Mouse (Mus musculus) ES-CJ7 (cell line): ENCODE data around the gene Mrps7.
"Not testable (repeated sequence)": the region's sequence is repeated elsewhere in the genome, so short reads cannot be mapped to it uniquely, and the experiment has no call there.

ENCODE experiments used
- DNase-seq: peaks from one replicate; pipeline ENCODE4 v3.0.0; 2011; ENCODE audit warnings: low read depth, low spot score

The Mrps7 gene

DNA sequence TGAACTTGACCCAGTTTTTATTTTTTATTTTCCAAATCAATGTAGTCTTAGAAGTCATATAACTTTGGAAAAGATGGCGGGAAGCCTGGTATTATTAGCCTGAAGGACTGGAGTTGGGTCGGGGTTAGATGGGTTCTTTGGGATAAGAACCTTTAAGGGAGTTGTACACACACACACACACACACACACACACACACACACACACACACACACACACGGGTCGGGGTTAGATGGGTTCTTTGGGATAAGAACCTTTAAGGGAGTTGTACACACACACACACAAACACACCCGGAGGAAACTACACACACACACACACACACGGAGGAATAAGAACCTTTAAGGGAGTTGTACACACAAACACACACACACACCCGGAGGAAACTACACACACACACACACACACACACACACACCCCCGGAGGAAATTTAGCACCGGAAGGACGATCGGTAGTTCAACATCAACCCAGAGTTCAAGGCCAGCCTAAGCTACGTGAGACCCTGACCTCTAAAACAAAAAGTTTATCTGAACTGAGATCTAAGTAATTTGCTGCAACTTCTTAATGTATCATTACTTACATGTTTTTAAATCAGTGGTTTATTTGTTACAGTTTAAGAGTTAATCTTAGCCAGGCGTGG is 24.9 kb downstream of the Mrps7 start:
- DNase-seq: no peak

DNA sequence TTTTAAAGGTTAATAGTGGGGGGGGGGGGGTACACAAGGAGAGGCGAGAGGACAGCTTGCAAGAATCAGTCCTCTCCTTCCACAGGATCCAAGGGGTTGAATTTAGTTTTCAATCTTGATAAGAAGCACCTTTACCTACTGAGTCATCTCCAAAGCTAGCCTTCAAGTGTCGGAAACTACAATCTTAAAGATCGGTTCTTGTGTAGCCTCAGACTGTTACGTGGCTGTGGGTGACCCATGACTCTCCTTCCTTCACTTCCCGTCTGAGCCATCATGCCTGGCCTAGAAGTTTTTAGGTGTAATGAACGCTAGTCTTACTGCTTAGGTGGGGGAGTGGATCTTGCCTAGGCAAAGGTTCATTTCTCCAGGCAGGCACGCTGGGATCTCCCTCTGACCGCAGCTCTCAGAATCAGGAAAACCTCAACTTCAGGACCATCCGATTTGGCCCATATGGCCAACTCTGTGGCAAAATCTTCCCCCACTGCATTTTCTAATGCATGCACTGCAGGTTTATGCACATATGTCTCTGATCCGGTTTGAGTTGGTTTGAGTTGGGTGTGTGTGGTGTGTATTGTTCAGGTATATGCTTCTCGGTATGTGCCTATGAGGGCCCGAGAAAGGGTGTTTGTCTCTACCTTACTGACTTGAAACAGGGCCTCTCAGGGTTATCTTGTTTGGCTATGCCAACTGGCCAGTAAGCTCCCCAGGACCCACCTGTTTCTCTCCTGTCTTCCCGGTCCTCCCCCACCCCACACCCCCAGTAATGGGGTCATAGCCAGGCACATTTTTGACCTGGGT is 26.2 kb downstream of the Mrps7 start:
- DNase-seq: no peak

DNA sequence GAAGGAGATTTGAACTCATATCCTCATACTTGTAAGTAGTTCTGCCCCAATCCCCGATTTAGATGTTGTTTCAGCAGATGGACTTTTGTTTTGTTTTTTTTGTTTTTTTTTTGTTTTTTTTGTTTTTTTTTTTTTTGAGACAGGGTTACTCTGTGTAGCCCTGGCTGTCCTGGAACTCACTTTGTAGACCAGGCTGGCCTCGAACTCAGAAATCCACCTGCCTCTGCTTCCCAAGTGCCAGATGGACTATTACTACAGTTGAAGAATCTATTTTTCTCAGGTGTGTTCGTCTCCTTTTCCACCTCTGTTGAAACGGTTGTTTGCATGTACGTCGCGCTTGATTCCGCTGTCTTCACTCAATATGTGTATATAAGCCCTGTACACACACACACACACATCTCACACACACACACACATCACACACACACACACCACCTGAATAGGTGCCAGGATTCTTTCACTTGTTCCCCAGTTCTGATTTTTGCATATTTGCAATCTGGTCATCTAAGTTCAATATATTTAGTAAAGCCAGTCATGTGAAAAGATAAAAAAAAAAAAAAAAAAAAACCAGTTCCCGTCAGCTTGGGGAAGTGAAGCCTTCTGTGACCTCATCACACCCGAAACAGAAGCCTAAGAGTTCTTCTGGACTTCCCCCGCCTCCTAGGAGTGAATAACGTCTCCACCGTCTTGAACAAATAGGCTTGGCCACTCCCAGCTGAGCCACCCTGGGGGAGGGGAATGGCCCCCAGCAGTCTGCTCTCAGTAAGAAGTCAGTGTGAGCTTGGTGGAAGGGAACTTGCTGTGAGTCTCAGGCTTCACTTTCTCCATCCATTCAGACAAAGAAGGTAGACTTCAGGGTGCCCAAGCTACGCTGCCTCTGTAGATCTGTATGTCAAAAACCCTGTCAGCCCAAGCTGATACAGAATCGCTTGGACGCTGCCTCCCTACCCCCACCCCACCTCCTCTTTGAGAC is 27.1 kb downstream of the Mrps7 start:
- peak; percentile 85 for DNase-seq

DNA sequence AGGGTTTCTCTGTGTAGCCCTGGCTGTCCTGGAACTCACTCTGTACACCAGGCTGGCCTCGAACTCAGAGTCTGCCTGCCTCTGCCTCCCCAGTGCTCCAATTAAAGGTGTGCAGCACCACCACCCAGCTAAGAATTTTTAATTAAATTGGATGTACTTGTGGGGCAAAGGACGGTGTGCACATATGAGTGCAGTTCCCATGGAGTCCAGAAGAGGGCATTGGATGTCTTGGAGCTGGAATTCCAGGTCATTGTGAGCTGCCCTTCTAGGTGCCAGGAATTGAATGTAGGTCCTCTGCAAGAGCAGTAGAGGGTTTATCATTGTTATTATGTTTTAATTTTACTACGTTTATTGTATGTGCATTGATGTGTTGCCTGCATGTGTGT is 27.8 kb downstream of the Mrps7 start:
- peak; percentile 93 for DNase-seq

DNA sequence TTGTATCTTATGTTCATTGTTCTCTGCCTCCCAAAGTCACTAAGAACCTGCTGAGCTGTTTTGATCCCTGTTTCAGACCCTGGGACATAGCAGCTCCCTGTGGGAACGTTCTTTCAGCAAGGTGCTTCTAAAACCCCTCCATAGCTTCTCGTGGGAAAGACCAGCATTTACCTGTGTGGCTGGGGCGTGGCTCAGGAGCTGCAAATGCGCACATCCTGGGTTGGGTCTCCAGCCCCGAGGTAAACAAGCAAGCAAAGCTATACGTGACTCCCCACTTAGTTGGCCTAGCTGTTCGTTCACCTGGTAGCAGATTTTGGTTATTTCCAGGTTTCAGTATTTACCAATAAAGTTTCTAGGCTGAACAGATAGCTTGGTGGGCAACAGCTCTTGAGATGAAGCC is 28.5 kb downstream of the Mrps7 start:
- DNase-seq: no peak

DNA sequence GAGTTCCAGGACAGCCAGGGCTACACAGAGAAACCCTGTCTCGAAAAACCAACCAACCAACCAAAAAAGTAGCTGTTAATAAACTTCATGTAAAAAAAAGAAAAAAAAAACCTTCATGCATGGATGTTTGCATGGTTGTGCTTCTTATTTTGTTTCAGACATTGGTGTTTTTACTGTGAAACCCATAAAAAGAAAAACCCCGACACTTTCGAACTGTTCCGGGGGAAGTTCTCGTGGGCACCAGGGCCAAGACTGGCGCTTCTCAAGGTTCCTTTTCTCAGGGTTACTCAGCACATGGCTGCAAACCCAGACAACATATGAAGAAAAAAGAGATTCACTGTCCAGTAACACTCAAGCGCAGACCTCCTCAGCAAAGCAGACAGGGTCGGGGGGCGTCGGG is 29.1 kb downstream of the Mrps7 start:
- no peak for DNase-seq

DNA sequence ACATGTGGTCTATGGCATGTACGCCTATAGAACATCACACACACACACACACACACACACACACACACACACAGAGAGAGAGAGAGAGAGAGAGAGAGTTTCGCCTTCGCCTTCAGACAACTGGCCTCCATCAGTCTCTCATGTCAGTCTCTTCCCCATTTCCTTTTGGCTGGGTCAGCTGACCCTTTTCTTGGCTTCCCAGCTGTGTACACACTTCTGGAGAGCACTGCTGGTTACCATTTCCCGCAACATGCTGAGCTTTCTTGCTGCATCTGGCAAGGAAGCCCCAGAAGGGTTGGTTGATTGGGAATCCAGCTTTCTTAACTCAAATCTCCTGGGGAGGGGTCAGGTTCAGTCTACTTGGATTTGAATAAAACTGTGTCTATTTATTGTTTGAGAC is 30.4 kb downstream of the Mrps7 start:
- DNase-seq: no peak

DNA sequence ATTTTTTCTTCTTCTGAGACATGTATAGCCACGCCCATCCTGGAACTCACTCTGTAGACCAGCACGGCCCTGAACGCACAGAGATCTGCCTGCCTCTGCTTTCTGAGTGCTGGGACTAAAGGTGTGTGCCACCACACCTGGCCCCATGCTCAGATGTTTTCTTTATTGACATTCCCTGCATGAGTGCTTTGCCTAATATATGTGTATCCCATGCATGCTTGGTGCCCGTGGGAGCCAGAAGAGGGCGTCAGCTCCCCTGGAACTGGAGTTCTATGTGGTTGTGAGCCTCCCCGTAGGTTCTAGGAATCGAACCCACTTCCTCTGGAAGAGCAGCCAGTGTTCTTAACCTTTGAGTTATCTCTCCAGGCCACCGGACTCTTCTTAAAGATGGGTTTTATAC is 31.3 kb downstream of the Mrps7 start:
- no peak for DNase-seq

DNA sequence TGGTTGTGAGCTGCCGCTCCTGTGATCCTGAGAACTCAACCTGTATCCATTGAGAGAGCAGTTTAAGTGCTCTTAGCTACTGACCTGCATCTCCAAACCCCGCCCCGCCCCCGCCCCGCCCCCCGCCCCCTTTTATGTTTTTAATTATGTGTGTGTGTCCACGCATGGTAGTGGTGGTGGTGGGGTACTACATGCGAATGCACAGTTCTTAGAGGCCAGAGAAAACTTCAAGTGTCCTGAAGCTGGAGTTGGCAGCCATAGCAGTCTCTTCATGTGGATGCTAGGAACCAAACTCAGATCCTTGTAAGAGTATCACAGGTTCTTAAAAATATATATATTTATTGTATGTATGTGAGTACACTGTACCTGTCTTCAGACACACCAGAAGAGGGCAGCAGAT is 31.8 kb downstream of the Mrps7 start:
- no peak for DNase-seq

DNA sequence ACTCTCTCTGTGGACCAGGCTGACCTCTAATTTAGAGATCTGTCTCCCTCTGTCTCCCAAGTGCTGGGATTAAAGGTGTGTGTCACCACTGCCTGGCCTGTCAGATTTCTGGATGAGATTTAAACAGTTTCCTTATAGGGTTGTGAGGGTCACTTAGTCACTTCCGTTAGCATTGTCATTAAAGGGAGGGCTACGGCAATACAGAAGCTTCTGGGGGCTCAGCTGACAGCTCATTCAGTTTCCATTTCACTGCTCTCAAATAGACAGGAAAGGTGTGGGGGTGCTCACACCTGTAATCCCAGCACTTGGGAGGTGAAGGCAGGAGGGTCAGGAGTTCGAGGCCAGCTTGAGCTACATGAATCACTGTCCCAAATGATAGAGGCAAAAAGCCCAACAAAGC is 33.2 kb downstream of the Mrps7 start:
- no peak for DNase-seq

DNA sequence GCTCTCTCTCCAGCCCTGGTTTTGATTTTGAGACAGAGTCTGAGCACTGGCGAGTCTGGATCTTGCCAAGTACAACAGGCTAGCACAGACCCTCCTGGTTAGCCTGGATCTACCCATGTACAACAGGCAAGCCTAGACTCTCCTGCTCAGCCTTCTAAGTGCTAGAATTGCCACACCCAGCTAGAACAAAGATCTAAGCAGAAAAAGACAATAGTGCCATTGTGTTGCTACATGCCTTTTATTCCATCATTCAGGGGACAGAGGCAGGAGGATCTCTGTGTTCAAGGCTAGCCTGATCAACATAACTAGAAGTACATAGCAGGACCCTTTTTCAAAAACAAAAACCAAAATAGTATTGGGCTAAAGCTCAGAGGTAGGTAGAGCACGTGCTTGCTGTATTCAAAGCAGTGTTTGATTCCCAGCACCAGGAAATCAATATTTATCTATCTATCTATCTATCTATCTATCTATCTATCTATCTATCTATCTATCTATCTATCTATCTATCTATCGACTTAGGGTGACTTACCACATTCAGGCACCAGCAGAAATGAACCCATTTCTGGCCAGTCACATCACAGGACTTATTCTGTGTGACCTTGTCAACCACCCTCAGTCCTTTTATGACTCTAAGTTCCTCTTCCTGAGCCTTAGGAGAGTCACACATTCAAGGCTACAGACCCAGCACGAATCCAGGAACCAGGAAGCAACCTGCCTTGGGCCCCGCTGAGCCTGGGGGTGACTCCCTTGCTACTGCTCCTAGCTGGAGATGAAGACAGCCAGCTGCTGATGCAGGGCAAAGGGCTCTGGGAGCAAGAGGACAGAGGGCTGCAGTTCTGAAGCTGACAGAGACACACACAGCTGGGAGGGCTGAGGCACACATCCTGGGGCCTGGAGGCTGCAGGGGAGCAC is 35.0 kb downstream of the Mrps7 start:
- peak; percentile 88 for DNase-seq

DNA sequence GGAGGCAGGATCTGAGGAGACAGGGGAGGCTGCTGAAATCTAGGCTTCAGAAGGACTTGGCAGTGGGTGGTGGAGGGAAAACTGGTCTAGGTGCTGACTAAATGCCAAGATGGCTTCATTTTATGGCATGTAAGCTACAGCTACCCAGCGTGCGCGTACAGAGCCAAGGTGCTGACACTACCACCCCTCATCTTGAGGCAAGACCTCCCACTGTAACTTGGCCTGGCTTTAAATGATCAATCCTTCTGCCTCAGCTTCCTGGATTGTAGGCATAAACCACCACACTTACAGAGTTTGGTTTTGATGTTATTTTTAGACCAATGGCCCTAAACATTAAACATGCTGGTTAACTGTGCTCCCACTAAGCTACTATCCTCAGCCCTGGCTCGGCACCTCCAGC is 35.8 kb downstream of the Mrps7 start:
- DNase-seq: no peak

DNA sequence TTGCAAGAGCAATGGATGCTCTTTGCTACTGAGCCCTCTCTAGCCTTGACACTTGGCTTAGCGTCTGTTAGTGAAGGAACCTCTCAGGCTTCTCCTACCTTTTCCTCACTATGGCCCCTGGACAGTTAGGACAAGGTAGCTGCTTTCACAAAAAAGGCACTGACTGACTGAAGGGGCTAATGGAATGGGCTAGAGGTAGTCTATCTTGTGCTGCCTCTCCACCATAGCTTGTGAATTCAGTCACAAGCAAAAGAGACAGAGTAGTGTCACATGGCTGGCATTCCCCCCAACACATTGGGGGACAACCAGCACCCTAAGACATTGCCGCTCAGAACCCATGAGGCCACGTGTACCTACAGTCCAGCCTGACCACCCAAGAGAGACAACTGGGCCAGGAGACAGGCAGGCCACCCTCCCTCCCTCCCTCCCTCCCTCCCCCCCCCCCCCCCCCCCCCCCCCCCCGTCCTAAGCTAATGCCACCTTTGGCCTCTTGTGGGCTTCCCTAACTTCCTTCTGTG is 36.6 kb downstream of the Mrps7 start:
- DNase-seq: no peak

DNA sequence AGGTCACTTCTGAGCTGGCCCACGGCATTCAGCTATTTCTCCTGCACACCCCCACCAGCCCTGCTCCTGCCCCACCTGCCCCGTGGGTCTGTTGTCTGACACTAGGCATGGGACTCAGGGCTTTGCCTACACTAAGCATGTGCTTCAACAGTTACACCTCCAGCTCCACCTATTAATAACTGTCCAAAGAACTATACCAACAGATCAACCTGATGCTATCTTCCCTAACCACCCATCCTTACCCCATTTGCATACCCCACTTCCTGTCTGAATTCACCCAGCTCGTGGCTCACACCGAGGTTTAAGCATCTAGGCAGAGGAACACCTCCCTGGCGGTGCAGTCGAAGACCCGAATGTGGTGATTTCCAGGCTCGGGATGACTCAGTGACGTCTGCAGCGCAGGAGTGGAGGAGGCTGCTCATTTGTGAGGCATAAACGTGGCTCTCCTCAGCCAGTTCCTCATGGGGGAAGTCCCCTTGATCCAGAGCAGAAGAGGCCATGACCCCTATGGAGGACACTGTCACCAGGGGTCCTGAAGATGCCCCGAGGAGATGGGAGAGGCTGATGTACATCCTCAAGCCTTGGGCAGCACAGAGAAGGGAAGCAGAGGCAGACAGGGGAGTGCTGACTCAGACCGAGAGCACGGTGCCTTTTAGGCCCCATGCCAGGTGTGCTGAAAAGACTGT is 37.4 kb downstream of the Mrps7 start:
- DNase-seq: peak; percentile 72

DNA sequence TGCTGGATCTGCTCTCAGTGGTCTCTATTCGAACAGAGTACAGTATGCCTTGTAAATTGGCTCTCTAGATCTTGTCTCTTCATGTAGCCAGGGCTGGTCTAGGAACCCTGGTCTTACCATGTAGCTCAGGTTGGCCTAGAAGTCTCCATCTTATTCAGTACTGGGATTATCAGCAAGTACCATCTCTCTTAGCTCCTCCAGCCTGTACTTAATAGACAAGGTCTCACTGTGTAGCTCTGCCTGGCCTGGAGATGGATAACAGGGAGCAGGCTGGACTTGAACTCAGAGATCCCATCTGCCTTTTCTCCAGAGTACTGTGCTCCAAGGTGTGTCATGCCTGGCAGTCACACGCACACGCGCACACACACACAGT is 37.9 kb downstream of the Mrps7 start:
- DNase-seq: no peak

DNA sequence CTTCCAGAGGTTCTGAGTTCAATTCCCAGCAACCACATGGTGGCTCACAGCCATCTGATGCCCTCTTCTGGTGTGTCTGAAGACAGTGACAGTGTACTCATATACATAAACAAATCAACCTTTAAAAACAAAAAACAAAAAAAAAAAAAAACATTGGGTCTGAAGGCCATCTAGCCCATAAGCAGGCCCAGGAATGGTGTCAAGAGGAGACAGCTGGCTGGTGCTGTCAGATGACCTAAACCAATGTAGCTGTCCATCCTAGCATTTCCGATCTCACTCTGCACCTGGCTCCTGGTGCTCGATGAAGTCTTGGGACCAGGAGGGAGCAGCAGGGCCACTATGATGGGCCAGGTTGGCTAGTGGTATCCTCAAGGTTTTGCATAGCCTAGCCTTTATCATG is 39.0 kb downstream of the Mrps7 start:
- no peak for DNase-seq

DNA sequence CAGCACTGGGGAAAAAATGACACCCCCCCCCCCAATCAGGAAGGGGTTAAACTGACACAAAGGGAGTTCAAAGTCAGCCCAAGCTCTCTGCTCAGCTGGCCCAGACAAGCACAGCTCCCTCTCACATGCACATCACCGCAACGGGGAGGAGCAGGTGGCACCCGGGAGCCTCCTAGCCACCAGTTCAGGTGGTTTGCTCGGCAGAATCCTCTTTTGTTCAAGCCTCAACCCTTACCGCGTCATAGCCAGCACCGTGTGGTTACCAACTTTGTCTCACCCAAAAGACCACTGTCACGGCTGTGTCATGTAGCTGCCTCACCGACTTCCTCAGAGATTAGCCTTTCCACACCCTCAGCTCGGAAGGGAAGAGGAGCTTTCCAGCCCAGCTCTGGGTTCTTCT is 39.5 kb downstream of the Mrps7 start:
- no peak for DNase-seq

DNA sequence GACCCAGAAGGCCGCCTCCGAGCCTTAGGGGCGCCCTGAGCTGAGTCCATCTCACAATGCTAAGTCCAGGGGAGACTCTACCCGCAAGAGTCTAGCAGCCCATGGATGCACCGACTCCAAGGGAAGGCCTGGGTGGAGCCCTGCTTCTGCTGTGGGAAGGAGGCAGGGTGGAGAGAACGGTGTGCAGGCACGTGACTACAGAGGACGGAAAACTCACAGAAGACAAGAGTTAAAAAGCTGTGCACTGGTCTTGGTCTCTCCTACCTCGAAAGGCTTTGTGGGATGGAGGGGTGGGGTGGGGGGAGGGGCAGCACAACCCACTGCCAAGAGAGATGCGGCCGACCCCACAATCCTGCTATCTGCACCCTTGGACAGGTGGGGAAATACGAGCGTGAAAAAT is 40.6 kb downstream of the Mrps7 start:
- peak; percentile 58 for DNase-seq

DNA sequence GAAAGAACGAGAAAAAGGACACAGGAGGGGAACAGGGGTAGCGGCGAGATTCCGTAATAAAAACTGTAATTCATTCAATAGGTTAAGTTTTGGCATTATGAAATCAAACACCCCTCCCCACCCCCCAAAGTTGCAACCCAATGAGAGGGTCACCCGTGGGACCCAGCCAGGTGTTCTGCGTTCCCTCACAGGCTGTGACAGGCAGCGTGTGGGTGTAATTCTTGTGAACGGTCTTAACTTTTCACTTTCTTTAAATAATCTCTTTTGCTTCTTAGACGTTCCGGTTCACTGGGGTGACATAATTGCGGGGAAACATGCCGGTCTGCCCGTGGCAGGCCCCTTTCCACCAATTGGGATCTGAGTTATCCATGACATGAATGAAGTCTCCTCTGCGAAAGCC is 41.8 kb downstream of the Mrps7 start:
- DNase-seq: not testable (repeated sequence)

DNA sequence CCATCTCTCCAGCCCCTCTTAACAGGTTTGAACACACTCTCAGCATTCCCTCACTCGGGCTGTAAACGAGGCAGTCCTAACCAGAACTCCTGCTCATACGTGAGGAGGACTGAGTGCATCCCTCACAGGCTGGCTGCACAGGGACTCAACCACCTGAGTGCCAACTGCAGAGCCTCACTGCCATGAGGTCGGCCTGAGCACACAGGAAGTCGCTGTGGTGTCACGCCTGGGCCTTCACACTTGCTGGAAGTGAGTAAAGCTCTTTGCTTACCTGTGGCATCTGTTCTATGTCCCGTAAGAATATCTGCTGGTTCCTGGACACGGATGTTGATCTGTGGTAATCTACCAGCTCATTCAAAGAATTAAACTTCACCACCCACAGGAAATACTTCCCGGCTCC is 42.7 kb downstream of the Mrps7 start:
- no peak for DNase-seq

DNA sequence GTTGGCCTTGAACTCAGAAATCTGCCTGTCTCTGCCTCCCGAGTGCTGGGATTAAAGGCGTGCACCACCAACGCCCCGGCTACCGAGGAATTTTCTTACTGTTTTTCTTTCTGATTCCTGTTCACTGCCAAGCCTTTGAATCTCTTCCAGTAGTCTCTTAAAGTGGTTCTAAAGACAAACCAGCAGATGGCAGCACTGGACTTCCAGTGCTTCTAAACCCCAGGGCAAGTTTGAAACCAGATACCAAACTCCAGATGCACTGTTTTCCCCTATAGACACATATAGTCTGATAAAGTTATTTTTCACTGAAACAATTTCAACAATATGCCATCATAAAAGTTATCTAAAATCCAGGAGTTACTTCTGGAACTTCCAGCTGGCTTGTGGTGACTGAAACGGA is 43.7 kb downstream of the Mrps7 start:
- peak; percentile 78 for DNase-seq
